Mouse (Mus musculus) liver, embryonic 12.5 days (tissue): Measurements from ENCODE around the gene Flywch2. TPM values are rescaled to one million over a fixed set of nuclear protein-coding genes. Genes with fewer than 3 reads are reported as not detected.

Source experiments
- ATAC-seq: fragments of 200-750 bp; cut with Nextera tagmentation; 2 replicates; pipeline ENCODE4 v1.8.0; 2017; ENCODE audit warnings: moderate number of reproducible peaks, mild to moderate bottlenecking, moderate library complexity
- H3K27ac ChIP-seq: fragments of 300-500 bp; sonication (generic); 2 replicates; pipeline ENCODE4 v1.5.1; 2016; ENCODE audit warnings: mild to moderate bottlenecking
- H3K27me3 ChIP-seq: fragments of 300-500 bp; sonication (generic); replicated peaks from 2 replicates; pipeline ENCODE4 v1.6.1; 2016; ENCODE audit warnings: mild to moderate bottlenecking, moderate library complexity
- H3K36me3 ChIP-seq: fragments of 300-500 bp; sonication (generic); 2 replicates; pipeline ENCODE4 v1.6.1; 2016; ENCODE audit warnings: mild to moderate bottlenecking, moderate library complexity
- H3K4me1 ChIP-seq: fragments of 300-500 bp; sonication (generic); 2 replicates; pipeline ENCODE4 v1.6.1; 2016
- H3K4me2 ChIP-seq: fragments of 300-500 bp; sonication (generic); 2 replicates; pipeline ENCODE4 v1.6.1; 2016; ENCODE audit warnings: mild to moderate bottlenecking, moderate library complexity
- H3K4me3 ChIP-seq: fragments of 300-500 bp; sonication (generic); 2 replicates; pipeline ENCODE4 v1.5.1; 2016; ENCODE audit warnings: mild to moderate bottlenecking, moderate library complexity
- H3K9ac ChIP-seq: fragments of 300-500 bp; sonication (generic); 2 replicates; pipeline ENCODE4 v1.6.1; 2016; ENCODE audit warnings: mild to moderate bottlenecking, moderate library complexity
- H3K9me3 ChIP-seq: fragments of 300-500 bp; sonication (generic); replicated peaks from 2 replicates; pipeline ENCODE4 v1.6.1; 2016; ENCODE audit warnings: mild to moderate bottlenecking, moderate library complexity
- WGBS: fragments of 180-500 bp; shearing (Covaris S2); methylation state at CpG from one replicate; pipeline ENCODE4 v1.1.7; 2016; ENCODE audit not compliant: insufficient replicate concordance; 5-methylcytosine and 5-hydroxymethylcytosine counted together
- polyA plus RNA-seq: library from polyadenylated mRNA; unstranded; fragments of >200 nt; fragmentation: Nextera tagmentation; extraction: Ambion mirVana; gene quantifications from 2 replicates; pipeline ENCODE4 v1.2.1, GENCODE M21; 2016

Gene Flywch2
- polyA plus RNA-seq, 1 experiment from 2014 or later: 2.9 TPM

- no peak overlapping the region for H3K4me2 ChIP-seq
- H3K36me3 ChIP-seq: peaks cover 33% of the 10 kb centered on the region
- H3K9ac ChIP-seq: no peak overlapping the region
- H3K27ac ChIP-seq: no peak overlapping the region
- no peak for ATAC-seq
- H3K4me3 ChIP-seq: no peak overlapping the region
- H3K27me3 ChIP-seq: no peaks in the 10 kb centered on the region
- no peaks in the 10 kb centered on the region for H3K9me3 ChIP-seq
- H3K4me1 ChIP-seq: peaks cover 7% of the 10 kb centered on the region
- WGBS: 82% methylated on average over 11 of the region's 11 CpGs
Observed at GRCm38 (mm10) chr17:23762976-23763375, 22.9 kb downstream of the Flywch2 start.

DNA sequence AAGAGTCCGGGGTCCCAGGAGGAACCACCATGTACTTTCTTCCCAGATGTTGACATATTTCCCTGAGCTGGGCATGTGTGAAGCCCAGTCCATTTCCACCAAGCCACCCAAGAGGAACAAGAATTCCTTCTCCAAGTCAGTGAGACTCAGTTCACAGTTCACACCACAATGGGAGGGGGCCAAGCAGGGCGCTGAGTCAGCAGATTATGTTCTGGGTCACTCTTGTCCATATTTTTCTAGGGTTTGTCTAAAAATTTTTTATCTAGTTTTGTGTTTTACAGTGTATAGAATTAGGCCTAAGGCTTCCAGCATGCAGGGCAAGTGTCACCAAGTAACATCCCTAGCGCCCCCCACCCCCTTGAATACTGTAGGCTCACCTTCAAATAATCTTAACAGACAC lies 24.7 kb downstream of the Flywch2 start:
- peaks cover 7% of the 10 kb centered on the region for H3K4me1 ChIP-seq
- no peaks in the 10 kb centered on the region for H3K27me3 ChIP-seq
- no peak overlapping the region for H3K9ac ChIP-seq
- H3K27ac ChIP-seq: no peak overlapping the region
- H3K4me2 ChIP-seq: no peak overlapping the region
- H3K36me3 ChIP-seq: peaks cover 50% of the 10 kb centered on the region
- WGBS: 81% methylated on average over 3 of the region's 3 CpGs
- no peak for ATAC-seq
- no peaks in the 10 kb centered on the region for H3K9me3 ChIP-seq
- H3K4me3 ChIP-seq: no peak overlapping the region

DNA sequence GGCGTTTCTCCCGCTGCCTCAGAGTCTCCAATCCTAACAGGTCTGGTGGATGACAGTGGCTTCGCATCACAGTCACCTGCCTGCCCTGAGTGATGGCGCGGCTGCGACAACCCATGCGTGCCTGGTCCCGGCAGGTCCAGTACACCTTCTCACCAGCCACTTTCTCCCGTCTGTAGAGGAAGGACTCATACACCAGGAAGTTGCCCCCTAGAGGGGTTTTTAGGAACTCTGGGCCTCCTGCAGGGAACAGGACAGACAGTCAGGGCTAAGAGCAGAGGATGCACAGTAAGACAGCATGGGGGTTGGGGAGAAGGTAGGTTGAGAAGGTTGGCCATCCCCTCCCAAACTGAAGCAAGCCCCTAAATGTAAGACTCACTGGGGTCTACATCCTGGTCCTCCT lies 25.6 kb downstream of the Flywch2 start:
- H3K27ac ChIP-seq: no peak overlapping the region
- ATAC-seq: no peak
- peaks cover 7% of the 10 kb centered on the region for H3K4me1 ChIP-seq
- no peak overlapping the region for H3K9ac ChIP-seq
- no peak overlapping the region for H3K4me3 ChIP-seq
- H3K4me2 ChIP-seq: no peak overlapping the region
- no peaks in the 10 kb centered on the region for H3K9me3 ChIP-seq
- 85% methylated on average over 9 of the region's 9 CpGs for WGBS
- H3K36me3 ChIP-seq: peaks cover 57% of the 10 kb centered on the region
- no peaks in the 10 kb centered on the region for H3K27me3 ChIP-seq

DNA sequence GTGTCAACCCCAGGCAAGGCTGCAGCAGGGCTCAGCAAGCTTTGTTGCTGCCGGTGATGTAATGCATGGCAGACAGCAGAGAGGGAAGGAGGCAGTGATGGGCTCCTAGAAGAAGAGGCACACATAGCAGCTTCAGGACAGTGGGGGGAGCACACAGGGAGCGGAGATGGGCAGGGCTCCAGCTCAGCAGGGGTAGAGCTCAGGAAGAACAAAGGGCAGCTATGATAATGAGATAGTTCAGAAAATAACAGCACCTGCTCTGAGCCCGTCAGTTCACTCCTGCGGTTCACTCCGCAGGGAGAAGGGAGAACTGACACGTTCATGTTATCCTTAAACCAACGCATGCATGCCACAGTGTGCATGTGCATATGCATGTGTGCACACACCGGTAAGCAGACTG lies 27.1 kb downstream of the Flywch2 start:
- Histone ChIP-seq H3K9ac (no peak overlapping the region), H3K4me3 (no peak overlapping the region), H3K4me1 (peaks cover 7% of the 10 kb centered on the region), H3K27me3 (no peaks in the 10 kb centered on the region), H3K9me3 (no peaks in the 10 kb centered on the region), H3K4me2 (no peak overlapping the region), H3K27ac (no peak overlapping the region), H3K36me3 (peaks cover 57% of the 10 kb centered on the region)
- no peak for ATAC-seq
- 78% methylated on average over 8 of the region's 8 CpGs for WGBS

DNA sequence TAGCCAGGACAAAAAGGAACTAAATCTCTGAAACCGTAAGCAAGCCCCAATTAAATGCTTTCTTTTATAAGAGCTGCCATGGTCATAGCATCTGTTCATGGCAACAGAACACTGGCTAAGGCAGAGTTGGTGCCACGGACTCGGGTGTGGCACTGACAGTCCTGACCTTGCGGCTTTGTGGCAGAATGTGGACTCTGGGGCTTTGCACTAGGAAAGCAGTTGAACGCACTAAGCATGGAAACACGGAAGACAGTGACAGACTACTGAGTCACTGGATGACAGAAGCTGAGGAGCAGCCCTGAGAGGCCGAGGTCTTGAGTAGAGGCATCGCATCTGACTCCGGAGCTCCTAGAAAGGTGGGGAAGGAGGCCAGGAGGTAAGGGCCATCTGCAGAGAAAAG lies 28.3 kb downstream of the Flywch2 start:
- no peak overlapping the region for H3K9ac ChIP-seq
- H3K27ac ChIP-seq: no peak overlapping the region
- H3K4me2 ChIP-seq: no peak overlapping the region
- no peaks in the 10 kb centered on the region for H3K4me1 ChIP-seq
- no peaks in the 10 kb centered on the region for H3K9me3 ChIP-seq
- no peak for ATAC-seq
- 79% methylated on average over 9 of the region's 9 CpGs for WGBS
- H3K36me3 ChIP-seq: peaks cover 67% of the 10 kb centered on the region
- H3K4me3 ChIP-seq: no peak overlapping the region
- no peaks in the 10 kb centered on the region for H3K27me3 ChIP-seq

GRCm38 (mm10) chr17:23755689-23756088 lies 30.2 kb downstream of the Flywch2 start:
- Histone ChIP-seq H3K27me3 (no peaks in the 10 kb centered on the region), H3K4me2 (no peak overlapping the region), H3K4me3 (no peak overlapping the region), H3K9ac (no peak overlapping the region), H3K27ac (no peak overlapping the region), H3K9me3 (no peaks in the 10 kb centered on the region), H3K4me1 (no peaks in the 10 kb centered on the region), H3K36me3 (peaks cover 67% of the 10 kb centered on the region)
- 63% methylated on average over 13 of the region's 13 CpGs for WGBS
- no peak; the same call in 1 of the 2 replicates for ATAC-seq

DNA sequence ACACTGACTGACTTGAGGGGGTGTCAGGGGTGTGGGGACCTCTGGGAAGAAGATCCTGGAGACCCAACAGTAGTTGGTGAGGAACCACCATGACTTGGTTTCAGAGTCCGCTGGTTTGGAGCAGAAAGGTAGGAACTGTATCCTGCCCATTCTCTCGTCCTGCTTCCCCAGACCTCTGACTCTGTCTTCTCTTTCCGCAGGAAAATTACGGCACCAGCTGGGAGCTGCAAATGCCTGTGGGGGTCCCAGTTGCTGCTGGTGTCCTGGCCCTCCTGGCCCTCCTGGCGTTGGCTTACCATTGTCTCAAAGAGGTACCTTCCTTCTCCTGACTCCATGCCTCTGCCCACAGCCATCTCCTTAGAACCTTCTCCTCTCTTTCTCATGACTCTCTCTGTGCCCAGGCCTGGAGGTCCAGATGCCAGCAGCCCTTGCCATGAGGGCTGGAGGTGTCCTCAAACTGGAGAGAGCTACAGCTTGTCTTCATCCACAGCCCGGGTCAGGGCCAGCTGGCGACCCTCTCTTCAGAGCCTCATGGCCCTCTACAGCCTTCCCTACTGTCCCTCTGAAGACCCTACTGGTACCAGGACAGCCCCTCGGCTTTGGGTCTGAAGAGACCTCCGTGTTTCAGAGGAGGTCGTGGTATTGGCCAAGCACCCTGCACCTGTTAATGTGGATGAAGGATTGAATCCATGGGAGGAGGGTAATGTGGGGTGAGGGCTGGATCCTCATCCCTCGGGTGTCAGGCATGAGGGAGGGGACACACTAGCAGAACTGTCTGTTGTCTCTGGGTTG lies 36.3 kb downstream of the Flywch2 start:
- Histone ChIP-seq H3K9ac (no peak overlapping the region), H3K36me3 (peaks cover 21% of the 10 kb centered on the region), H3K4me3 (peak overlapping the region; percentile 36), H3K27ac (no peak overlapping the region), H3K9me3 (no peaks in the 10 kb centered on the region), H3K27me3 (peaks cover 43% of the 10 kb centered on the region), H3K4me2 (peak overlapping the region; percentile 57), H3K4me1 (peaks cover 20% of the 10 kb centered on the region)
- WGBS: 64% methylated on average over 11 of the region's 11 CpGs
- ATAC-seq: 0 out of 2 replicates have a peak, but pooled peaks have one; percentile 16

- Histone ChIP-seq H3K4me2 (peak overlapping the region; percentile 57), H3K4me3 (peak overlapping the region; percentile 36), H3K4me1 (peaks cover 20% of the 10 kb centered on the region), H3K9ac (no peak overlapping the region), H3K27ac (no peak overlapping the region), H3K36me3 (peaks cover 21% of the 10 kb centered on the region), H3K27me3 (peaks cover 51% of the 10 kb centered on the region), H3K9me3 (no peaks in the 10 kb centered on the region)
- 25% methylated on average over 10 of the region's 10 CpGs for WGBS
- 0 out of 2 replicates have a peak, but pooled peaks have one; percentile 8 for ATAC-seq
Observed at GRCm38 (mm10) chr17:23748631-23749391, 37.1 kb downstream of the Flywch2 start.

DNA sequence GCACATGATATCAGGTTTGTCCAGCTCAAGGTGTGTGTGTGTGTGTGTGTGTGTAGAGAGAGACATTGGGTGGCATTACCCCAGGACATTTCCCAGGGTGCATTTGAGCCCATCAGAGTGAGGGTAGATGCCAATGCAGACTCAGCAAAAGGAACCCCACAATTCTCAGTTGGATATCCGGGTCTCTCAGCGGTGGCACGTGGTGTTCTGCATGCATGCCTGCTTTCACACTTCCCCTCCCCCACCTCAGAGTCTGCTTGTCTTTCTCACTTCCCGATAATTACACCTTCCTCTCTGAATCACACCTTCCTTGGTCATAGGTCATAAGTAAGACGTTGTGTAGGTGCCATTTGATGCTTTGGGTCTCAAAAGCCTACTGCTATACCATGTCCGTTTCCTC lies 37.9 kb downstream of the Flywch2 start:
- no peak overlapping the region for H3K4me3 ChIP-seq
- H3K9me3 ChIP-seq: no peaks in the 10 kb centered on the region
- ATAC-seq: no peak
- H3K4me2 ChIP-seq: no peak overlapping the region
- H3K4me1 ChIP-seq: peaks cover 20% of the 10 kb centered on the region
- no peak overlapping the region for H3K9ac ChIP-seq
- H3K27me3 ChIP-seq: peaks cover 59% of the 10 kb centered on the region
- peaks cover 14% of the 10 kb centered on the region for H3K36me3 ChIP-seq
- no peak overlapping the region for H3K27ac ChIP-seq
- 29% methylated on average over 6 of the region's 6 CpGs for WGBS

GRCm38 (mm10) chr17:23747471-23747870 lies 38.4 kb downstream of the Flywch2 start:
- Histone ChIP-seq H3K36me3 (peaks cover 9% of the 10 kb centered on the region), H3K9ac (no peak overlapping the region), H3K9me3 (no peaks in the 10 kb centered on the region), H3K4me1 (peaks cover 22% of the 10 kb centered on the region), H3K27me3 (peaks cover 64% of the 10 kb centered on the region), H3K4me2 (no peak overlapping the region), H3K4me3 (no peak overlapping the region), H3K27ac (no peak overlapping the region)
- WGBS: 68% methylated on average over 3 of the region's 3 CpGs
- no peak for ATAC-seq

GRCm38 (mm10) chr17:23746767-23747166 lies 39.1 kb downstream of the Flywch2 start:
- Histone ChIP-seq H3K27ac (no peak overlapping the region), H3K4me2 (no peak overlapping the region), H3K9me3 (no peaks in the 10 kb centered on the region), H3K36me3 (0 out of 2 replicates have a peak, but pooled peaks cover 2% of the 10 kb centered on the region), H3K27me3 (peaks cover 71% of the 10 kb centered on the region), H3K4me3 (no peak overlapping the region), H3K4me1 (peaks cover 29% of the 10 kb centered on the region), H3K9ac (no peak overlapping the region)
- no peak for ATAC-seq
- WGBS: 43% methylated on average over 3 of the region's 3 CpGs

- H3K27me3 ChIP-seq: peaks cover 76% of the 10 kb centered on the region
- no peak overlapping the region for H3K27ac ChIP-seq
- no peaks in the 10 kb centered on the region for H3K9me3 ChIP-seq
- no peak overlapping the region for H3K9ac ChIP-seq
- peak overlapping the region; percentile 28; the same call in 1 of the 2 replicates for H3K4me3 ChIP-seq
- no peaks in the 10 kb centered on the region for H3K36me3 ChIP-seq
- ATAC-seq: no peak
- peaks cover 32% of the 10 kb centered on the region for H3K4me1 ChIP-seq
- 6% methylated on average over 12 of the region's 12 CpGs for WGBS
- H3K4me2 ChIP-seq: peak overlapping the region; percentile 54
Observed at GRCm38 (mm10) chr17:23746311-23746710, 39.6 kb downstream of the Flywch2 start.
